Mouse (Mus musculus) embryo, embryonic 10 days (tissue): Measurements from ENCODE around the gene Olfr97.
A peak's percentile ranks its signal among the peaks of the same experiment; 100 is the strongest.
"Not testable (repeated sequence)": the region's sequence is repeated elsewhere in the genome, so short reads cannot be mapped to it uniquely, and the experiment has no call there.

ENCODE experiments used
- DNase-seq: peaks from one replicate; pipeline ENCODE4 v3.0.0-alpha.2; 2015; ENCODE audit warnings: low spot score

The Olfr97 gene

DNA sequence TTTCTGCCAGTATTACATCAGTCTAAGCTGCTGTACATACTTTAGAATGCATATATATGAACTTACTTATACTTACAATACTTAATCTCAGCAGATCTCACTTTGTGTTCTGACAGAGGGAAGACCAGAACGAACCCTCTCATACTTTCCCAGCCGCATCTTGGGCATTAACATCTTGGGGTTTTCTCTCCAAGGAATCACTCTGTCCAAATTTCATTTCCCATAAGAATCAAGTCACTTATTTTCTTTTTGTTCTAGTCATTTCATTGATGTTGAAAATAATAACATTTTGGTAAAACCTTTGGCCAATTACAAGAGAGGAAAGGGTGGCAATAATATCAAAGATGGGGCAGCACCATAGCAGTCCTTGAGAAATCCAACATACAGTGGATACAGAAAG is at the start of gene Olfr97:
Gene Olfr97 (minus strand): TSS at position 101 of the 400 bp plus-strand sequence.
- DNase-seq = not testable (repeated sequence)

DNA sequence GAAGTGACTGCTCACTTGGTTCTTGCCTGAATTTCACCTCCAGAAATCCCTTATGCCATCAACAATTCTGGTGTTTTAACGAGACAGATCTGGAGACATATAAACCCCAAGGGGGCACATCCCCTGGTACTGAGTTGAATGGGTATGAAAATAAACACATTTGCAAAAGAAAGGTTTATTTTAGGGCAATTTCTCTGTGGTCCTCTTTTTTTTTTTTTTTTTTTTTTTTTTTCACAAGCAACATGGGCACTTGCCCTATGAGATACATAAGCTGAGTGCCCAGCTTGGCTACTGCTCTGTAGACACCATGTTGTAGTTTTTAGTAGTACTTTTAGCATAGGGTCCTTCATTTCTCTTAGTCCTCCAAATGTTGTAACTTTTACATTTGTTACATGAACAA is 46.2 kb upstream of the Olfr97 start, which contains the start of gene Olfr99:
Gene Olfr99 (minus strand): TSS at position 101 of the 400 bp plus-strand sequence.
- DNase-seq = no peak

DNA sequence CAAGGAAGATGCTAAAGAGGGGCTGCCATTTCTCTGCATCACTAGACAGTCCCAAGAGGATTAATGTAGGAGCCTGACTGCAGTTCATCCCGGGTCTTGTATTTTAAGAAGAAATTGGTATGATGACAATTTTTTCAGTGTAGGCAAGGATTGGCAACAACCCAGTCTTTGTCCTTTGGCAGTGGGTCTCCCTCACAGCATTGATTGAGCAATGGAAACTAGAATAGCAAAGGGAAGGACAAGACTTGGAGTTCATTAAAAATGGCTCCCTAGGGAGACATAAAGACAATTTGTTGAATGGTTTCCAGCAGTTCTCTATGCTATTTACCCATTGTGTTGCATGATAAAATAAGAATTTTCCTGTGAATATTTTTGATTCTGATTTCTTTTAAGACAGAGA is 43.2 kb upstream of the Olfr97 start:
- no peak for DNase-seq

DNA sequence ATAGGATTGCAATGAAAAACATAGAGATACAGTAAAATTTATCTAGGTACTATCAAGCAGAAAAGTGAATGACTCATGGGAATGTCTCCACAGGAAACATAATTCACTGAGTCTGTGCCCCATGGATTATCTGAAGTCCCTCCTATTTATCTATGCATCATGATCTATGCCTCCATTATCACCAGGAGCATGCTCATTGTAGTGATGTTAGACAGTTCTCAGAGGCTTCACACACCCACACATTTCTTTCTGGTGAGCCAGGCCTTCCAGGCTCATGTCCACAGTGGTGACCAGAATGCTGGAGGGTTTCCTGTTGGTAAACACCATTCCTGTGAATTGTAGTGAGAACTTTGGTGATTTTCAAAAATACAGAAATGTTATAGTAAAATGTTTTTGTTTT is 39.4 kb upstream of the Olfr97 start:
- no peak for DNase-seq

DNA sequence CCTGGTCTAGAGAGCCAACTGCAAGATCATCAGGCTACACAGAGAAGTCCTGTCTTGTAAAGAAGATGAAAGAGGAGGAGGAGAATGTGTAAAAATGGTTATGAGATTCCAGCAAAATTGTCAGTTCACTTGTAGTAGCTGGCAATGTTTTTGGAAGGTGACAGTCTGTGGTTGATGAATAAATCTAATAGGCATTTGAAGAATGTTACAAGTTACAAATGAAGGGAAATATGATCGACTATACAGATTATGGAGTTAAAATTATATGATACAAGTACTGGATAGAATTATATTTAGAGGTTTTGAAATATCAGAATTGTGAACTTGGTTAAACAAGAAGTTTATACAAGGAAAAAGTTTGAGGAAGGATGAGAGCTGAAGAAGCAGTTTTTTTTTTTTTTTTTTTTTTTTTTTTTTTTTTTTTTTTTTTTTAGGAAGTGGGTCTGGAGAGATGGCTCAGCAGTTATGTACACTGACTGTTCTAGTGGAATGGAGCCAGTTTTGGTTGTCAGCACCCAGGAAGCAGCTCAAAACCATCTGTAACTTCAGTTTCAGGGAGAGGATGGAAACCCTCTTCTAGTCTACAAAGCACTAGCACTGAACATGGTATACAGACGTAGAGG is 38.6 kb upstream of the Olfr97 start:
- no peak for DNase-seq

DNA sequence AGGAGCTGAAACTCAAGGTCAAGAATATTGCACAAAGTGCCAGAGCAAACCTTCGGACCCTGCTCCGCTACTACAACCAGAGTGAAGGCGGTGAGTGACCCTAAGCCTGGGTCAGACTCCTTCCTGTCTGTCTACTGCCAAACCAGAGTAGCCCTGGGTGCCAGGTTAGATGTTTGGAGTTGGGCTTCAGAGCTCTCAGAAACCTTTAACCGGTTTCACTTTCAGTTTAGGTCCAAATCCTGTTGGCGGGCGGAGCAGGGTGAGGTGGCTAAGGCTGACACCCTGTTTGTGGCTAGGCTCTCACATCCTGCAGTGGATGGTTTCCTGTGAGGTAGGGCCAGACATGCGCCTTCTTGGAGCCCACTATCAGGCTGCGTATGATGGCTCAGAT is 33.6 kb upstream of the Olfr97 start:
- no peak for DNase-seq

DNA sequence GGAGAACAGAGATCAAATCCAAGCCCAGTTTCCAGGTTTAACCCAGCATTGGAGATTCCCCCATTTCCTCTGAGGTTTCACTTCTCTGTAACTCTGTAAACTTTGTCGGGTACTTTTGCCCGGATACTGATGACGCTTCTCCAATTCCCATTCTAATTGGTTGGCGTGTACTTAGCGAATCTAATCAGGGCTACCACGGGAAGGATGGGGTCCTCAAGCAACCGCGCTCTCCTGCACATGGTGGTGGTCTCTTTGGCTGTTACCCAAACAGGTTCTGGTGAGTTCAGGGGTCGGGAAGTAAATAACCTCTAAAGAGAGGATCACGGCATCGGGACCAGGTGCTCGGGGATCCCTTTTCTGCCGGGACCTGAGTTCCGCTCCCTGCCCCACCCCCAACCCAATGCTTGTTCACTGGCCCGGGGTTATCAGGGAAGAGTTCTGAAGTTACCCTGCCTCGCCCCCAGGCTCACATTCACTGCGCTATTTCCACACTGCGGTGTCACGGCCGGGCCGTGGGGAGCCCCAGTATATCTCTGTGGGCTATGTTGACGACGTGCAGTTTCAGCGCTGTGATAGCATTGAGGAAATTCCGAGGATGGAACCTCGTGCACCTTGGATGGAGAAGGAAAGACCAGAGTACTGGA is 33.0 kb upstream of the Olfr97 start, which contains the start of gene H2-M3:
Gene H2-M3 (plus strand): TSS at position 163 of the 644 bp plus-strand sequence.
- DNase-seq = peak; percentile 85

DNA sequence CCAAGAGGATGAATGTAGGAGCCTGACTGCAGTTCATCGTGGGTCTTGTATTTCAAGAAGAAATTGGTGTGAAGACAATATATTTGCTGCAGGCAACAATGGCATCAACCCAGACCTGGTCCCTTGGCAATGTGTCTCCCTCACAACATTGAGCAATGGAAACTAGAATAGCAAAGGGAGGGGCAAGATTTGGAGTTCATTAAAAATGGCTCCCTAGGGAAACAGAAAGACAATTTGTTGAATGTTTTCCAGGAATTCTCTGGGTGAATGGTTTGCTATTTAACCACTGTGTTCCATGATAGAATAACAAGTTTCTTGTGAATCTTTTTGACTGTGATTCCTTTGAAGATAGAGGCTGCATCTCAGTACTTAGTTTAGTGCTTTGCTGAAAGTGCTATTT is 26.5 kb upstream of the Olfr97 start, which contains the start of gene Olfr98:
Gene Olfr98 (minus strand): TSS at position 124 of the 400 bp plus-strand sequence.
- DNase-seq = no peak

DNA sequence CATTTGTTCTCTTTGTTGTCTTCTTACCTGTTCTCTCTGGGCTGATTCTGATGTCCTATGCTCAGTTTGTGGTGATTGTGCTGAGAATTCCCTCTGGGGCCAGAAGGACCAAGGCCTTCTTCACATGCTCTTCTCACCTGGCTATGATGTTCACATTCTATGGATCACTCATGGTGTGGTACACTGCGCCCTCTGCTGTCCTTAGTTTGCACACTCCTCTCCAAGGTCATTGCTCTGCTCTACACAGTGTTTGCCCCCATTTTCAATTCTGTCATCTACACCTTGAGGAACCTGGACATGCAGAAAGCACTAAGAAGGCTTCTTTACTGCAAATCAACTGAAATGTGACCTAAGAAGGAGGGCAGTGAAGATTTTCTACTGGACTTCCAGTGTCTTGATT is 13.4 kb upstream of the Olfr97 start:
- DNase-seq = peak; percentile 42

DNA sequence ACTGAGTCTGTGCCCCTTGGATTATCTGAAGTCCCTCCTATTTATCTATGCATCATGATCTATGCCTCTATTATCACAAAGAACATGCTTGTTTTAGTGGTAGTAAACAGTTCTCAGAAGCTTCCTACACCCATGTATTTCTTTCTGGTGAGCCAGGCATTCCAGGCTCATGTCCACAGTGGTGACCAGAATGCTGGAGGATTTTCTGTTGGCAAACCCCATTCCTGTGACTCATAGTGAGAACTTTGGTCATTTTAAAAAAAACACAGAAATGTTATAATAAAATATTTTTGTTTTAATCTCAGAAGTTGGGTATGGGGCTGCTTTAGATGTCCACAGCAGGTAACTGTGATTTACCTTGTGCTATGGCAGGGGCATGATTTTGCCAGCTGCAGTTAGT is 12.3 kb upstream of the Olfr97 start:
- no peak for DNase-seq

DNA sequence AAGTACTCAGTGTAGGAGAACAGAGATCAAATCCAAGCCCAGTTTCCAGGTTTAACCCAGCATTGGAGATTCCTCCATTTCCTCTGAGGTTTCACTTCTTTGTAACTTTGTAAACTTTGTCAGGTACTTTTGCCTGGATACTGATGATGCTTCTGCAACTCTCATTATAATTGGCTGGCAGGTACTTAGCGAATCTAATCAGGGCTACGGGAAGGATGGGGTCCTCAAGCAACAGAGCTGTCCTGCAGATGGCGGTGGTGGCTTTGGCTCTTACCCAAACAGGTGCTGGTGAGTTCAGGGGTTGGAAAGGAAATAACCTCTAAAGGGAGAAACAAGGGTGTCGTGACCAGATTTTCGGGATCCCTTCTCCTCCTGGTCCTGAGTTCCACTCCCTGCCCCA is 9.6 kb upstream of the Olfr97 start:
- DNase-seq = peak; percentile 39

DNA sequence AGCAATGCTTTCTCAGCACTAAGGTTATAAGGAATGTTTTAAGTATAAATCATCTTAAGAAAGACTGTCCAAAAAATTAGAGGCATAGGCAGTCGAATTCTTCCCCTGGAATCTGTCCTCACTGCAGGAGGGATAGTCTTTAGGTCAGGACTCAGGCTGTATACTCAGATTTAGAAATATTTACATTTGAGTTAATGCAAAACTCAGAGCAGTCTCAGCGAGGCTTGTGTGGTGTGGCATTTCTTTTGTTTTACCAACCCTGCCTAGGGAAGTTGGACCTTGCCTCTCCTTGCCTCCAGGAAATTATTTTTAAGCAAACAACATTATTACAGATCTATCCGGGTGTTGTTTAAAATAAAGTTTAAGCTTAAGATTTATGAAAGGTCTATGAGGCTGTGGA is 5.1 kb upstream of the Olfr97 start:
- no peak for DNase-seq

DNA sequence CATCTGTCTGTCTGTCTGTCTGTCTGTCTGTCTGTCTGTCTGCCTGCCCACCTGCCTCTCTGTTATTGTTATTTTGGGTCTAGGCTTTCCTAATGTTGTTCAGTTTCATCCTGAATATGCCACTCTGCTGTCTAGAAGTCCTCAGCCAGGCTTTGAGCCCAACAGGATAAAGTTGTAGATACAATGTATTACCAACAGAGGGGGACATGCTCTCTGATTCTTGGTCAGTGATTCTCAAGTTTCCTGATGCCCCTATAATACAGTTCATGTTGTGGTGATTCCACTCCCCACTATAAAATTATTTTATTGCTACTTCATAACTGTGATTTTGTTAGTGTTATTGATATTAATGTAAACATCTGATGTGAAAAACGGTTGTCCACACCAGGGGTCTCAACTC is 15.3 kb downstream of the Olfr97 start:
- peak; percentile 24 for DNase-seq

DNA sequence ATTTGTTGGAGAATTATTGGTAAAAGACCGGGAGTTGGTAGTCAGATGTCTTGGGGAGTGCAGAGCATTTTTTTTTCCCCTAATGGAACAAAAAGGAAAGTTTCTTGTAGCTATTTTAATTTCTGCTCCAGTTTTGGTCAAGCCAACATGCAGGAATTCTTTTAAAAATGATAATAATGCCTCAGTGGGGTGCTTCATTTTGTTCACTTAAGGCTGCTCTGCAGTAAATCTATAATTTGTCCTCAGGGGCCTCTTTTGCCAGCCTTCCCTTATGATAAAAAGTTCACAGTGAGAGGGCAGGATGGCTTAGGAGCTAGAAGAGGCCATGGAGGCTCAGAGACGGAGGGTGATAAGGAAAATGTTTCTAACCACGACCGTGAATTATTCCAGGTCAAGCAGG is 17.3 kb downstream of the Olfr97 start, which contains the start of gene Olfr96:
Gene Olfr96 (plus strand): TSS at position 301 of the 400 bp plus-strand sequence.
- no peak for DNase-seq

DNA sequence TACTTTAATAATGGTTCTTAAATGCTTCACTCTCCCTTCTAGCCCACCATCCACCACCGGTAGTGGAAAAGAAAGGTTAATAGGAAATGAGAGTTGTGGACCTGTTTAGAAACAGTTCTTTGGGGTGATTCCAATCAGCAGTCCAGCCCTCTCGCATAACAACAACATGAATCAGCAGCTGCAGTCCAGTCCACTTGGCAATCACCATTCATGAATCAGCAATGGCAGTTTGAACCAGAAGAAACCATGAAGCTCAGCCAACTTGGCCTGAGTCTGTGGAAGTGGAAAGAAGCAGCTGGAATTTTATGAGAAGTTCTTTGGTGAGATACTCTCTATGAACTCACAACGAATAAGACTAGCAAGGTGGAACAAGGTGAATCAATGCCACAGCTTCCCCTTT is 18.6 kb downstream of the Olfr97 start:
- DNase-seq = no peak

DNA sequence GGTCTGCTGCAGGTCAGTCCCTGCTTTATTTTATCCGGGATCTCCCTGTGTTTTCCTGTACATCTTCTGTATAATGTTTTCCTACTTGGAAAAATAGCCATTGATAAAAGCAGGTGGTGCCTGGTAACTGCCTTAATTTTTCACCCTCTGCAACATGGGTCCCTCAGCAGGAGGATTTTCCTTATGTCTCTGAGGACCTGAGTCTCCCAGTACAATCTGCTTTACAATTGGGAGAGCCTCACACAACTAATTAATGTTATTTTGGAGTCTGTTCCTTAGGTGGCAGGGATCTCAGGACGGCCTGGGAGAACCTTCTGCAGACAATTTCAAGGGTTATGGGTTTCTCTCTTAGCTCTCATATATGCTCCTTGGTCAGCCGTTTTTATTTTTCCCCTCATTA is 24.1 kb downstream of the Olfr97 start, which contains the start of gene Olfr95:
Gene Olfr95 (minus strand): TSS at position 101 of the 400 bp plus-strand sequence.
- DNase-seq = no peak

DNA sequence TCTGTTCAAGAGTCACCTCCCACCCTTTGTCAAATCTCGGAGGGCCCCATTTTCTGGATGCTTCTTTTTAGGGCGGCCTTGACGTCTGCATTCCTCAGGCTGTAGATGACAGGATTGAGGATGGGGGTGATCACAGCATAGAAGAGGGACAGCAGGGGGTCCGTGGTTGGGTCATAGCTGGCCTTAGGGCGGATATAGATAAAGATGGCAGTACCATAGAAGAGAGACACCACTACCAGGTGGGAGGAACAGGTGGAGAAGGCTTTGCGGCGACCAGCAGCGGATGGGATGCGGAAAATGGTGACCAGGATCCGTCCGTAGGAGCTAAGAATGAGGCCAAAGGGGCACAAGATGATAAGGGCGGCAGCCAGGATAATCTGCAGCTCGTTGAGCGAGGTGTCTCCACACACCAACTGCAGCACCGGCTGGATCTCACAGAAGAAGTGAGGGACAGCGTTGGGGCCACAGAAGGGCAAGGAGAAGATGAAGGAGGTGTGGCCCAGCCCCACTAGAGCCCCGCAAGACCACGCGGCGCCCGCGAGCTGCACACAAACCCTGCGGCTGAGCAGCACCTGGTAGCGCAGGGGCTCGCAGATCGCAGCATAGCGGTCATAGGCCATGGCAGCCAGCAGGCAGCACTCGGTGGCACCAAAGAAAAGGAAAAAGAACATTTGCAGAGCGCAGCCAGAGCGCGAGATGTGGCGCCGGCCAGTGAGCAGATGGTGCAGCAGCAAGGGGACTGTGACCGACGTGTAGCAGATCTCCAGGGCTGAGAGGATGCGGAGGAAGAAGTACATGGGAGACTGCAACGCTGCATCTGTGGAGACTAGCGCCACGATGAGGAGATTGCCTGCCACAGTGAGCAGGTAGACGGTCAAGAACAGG is 26.0 kb downstream of the Olfr97 start:
- peak; percentile 42 for DNase-seq

DNA sequence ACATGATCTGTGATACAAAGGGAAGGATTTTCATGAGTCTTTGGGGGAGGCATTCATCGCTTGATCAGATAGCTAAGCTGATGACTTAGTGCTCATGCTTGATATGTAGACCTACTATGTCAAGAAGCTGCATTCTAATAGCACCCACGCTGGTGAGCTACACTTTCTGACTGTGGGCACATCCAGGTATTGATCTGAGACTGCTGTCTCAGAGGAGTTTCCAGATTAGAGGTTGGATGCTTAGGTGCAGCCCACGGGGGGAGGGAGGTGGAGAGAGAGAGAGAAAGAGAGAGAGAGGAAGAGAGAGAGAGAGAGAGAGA is 33.3 kb downstream of the Olfr97 start:
- DNase-seq = no peak

DNA sequence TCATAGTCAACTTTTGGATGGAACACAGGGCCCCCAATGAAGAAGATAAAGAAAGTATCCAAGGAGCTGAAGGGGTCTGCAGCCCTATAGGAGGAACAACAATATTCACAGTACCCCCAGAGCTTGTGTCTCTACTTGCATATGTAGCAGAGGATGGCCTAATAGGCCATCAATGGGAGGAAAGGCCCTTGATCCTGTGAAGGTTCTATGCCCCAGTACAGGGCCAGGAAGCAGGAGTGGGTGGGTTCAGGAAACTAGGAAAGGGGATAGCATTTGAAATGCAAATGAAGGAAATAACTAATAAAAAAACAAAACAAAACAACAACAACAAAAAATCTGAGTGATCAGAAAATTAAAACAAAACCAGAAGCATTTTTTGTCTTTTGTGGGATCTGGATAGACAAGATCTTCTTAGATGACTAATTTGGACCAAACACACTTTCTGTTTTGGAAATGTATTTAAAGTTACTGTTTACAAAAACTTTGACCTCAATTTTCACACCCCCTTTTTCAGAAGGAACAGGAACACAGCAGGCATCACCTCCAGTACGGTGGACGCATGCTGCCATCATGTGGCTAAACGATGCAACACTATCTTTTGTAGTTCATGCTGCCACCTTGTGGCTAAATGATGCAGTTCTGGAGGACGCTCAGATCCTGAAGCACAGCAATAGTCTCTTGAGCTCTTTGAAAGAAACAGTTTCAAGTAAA is 33.8 kb downstream of the Olfr97 start:
- DNase-seq = peak; percentile 93

DNA sequence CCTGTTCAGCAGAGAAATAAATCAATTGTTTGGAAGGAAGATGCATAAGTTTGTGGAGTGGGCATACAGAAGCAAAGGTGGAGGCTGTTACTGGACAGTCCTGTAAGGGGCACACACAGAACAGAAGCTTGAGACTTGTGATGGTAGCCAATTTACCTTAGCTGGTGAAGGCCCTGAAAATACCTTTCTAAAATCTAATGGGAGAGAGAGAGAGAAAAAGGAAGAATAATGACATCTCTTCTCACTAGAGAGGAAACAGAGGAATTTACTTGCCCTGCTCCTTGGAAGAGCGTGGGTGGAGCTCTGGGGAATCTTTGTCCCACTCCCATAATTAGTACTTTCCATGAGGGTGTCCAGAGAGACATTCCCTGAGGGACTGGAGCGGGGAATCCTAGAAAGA is 36.2 kb downstream of the Olfr97 start, which contains the start of gene Olfr94:
Gene Olfr94 (minus strand): TSS at position 101 of the 400 bp plus-strand sequence.
- DNase-seq = no peak

DNA sequence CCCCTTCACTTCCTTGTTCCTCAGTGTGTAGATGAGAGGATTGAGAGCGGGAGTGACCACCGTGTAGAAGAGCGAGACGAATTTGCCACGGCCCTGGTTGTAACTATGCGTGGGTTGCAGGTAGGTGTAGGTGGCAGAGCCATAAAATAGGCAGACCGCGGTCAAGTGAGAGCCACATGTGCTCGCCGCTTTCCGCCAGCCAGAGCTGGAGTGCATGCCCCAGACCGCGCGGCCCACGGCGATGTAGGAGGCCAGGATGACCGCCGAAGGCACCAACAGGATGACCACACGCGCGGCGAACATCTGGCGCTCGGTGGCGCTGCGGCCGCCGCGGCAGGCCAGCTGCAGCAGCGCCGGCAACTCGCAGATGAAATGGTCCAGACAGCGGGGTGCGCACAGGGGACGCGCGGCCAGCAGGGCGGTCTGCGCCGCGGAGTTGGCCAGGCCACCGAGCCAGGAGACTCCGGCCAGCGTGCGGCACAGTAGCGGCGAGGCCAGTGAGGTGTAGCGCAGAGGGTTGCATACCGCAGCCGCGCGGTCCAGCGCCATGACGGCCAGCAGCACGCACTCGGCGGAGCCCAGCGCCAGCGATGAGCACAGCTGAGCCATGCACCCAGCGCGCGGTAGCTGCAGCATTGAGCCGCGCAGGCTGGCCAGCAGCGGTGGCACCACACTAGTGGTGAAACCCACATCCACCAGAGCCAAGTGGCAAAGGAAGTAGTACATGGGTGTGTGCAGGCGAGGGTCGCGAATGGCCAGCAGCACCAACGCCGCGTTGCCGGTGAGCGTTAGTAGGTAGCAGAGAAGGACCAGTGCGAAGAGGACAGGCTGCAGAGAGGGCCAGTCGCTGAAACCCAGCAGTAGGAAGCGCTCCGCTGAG is 40.0 kb downstream of the Olfr97 start:
- peak; percentile 79 for DNase-seq
